Mouse (Mus musculus): ENCODE results near the gene Kif24.

DNA sequence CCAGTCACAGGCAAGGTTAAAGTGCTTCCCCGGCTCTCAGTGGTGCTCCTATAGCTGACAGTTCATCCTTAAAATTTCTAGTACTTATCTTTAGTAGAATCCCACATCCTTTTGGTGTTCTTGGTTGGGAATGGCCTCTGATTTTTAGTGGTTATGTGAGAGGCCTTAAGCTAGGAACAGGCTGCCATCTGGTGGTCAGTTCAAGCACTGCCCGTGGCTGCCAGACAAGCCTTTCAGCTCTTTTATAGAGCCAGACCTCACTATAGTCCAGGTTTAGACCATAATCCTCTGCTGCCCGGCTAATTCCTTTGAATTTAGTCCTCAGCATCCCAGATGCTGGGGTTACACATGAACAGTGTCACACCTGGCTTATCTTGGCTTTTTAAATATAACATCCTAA, 74.6 kb downstream of the Kif24 start:
- no peak for TF ChIP-seq CTCF (IDR thresholded peaks at IDR 0.05; ENCODE audit: borderline replicate concordance, control insufficient read depth, extremely low read depth, insufficient read depth, low read length, poor library complexity)
- TF ChIP-seq POLR2A (IDR thresholded peaks at IDR 0.05; ENCODE audit: control insufficient read depth, extremely low read depth, insufficient read depth, low read length, poor library complexity): no peak

Data from thymus, adult 2 months (tissue).